13 mouse cellular contexts compared by ENCODE assay signal in the genomic region with DNA sequence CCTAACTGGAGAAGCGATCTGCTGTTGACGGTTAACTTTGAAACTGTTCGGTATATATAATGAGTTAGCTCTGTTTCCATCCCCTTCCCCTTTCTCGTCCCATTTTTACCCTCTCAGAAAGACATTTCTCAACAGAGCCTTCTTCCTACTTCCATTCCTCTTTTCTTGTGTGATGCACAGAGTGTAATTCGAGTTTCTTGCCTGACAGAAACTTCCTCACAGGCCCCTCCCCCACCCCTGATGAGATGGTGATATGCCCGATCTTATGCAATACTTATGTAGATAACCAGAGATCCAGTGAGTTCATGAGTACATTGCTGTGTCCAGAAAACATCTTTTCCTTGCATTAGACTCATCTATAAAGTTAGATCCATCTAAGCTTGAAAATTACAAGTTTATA.
"Had no signal": no experiment of that assay in that cellular context is flagged by ENCODE, and none has a peak within 500 bp of the region (broad histone marks: within the 10 kb centered on the region; RNA-seq: fewer than 3 reads in every experiment).

No protein-coding gene starts in this region.

- H3K36me3 ChIP-seq: kidney, embryonic 15.5 days; limb, embryonic 12.5 days; liver, embryonic 13.5 days; midbrain, embryonic 10.5 days had no signal

- H3K27ac ChIP-seq: kidney, embryonic 15.5 days; limb, embryonic 12.5 days; liver, embryonic 13.5 days; midbrain, embryonic 10.5 days had no signal

- H3K9ac ChIP-seq: kidney, embryonic 15.5 days; limb, embryonic 12.5 days; liver, embryonic 13.5 days; lung, embryonic 14.5 days had no signal

- H3K27me3 ChIP-seq: limb, embryonic 12.5 days; liver, embryonic 13.5 days had no signal

- H3K4me1 ChIP-seq: liver, embryonic 13.5 days had no signal

- H3K4me3 ChIP-seq: kidney, embryonic 15.5 days; limb, embryonic 12.5 days; liver, embryonic 13.5 days; midbrain, embryonic 10.5 days had no signal

- H3K4me2 ChIP-seq: kidney, embryonic 15.5 days; limb, embryonic 12.5 days; liver, embryonic 13.5 days; lung, embryonic 14.5 days had no signal

- H3K9me3 ChIP-seq: kidney, embryonic 15.5 days; limb, embryonic 12.5 days; liver, embryonic 13.5 days; midbrain, embryonic 10.5 days had no signal

- DNase-seq: kidney, adult 2 months; kidney, postnatal 14 days; layer of hippocampus, postnatal 36 days; liver, embryonic 13.5 days; lung, embryonic 14.5 days; lung, postnatal 14 days; right cerebral cortex, postnatal 14 days; thymus, postnatal 4 days had no signal

- ATAC-seq: intestine, embryonic 16.5 days; midbrain, embryonic 16.5 days had no signal
